Mouse (Mus musculus): Measurements from ENCODE around the gene Ring1.

DNA sequence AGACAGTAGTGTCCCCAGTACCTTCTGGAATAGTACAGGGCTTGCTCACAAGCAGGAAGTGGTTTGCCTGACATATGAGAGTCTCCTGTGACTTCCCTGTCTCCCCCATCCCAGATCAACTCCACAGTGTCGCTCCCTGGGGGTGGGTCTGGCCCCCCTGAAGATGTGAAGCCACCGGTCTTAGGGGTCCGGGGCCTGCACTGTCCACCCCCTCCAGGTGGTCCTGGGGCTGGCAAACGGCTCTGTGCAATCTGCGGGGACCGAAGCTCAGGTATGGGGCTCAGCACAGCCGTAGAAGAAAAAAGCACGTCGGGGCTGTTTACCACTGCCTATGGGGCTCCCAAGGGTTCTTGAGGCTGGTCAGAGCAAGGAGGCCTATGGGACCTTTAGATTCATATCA lies 9.0 kb upstream of the Ring1 start:
- TF ChIP-seq EP300 (IDR thresholded peaks at IDR 0.05; ENCODE audit: low read depth) (no peak), CTCF (IDR thresholded peaks at IDR 0.05; ENCODE audit: low read depth) (no peak)

All from liver, embryonic 14.5 days (tissue).